Mouse (Mus musculus) MEL (cell line): ENCODE results near the gene Acaa1a. TPM values are rescaled to one million over a fixed set of nuclear protein-coding genes. Genes with fewer than 3 reads are reported as not detected.

Source experiments
- DNase-seq: peaks from one replicate; pipeline ENCODE4 v3.0.0; 2011; ENCODE audit warnings: low read depth, low spot score
- H3K27ac ChIP-seq: 2 replicates; pipeline ENCODE4 v1.5.1; 2012; ENCODE audit warnings: low read depth, mild to moderate bottlenecking, control low read depth, low read length, moderate library complexity; ENCODE audit not compliant: control insufficient read depth
- H3K27me3 ChIP-seq, 2 experiments: fragments of 150-350 bp in 1 of 2; sonication (generic) in 1 of 2; 2 replicates each; pipeline ENCODE4 v1.6.1; 2012; ENCODE audit warnings: low read length in 2 of 2, mild to moderate bottlenecking in 2 of 2, improper control_type of control experiment in 1 of 2, moderate library complexity in 1 of 2; ENCODE audit not compliant: insufficient read depth in 2 of 2, control insufficient read depth in 1 of 2
- H3K36me3 ChIP-seq, 2 experiments: 2 replicates each; pipeline ENCODE4 v1.6.1; 2012 to 2014; ENCODE audit warnings: low read length in 2 of 2, improper control_type of control experiment in 1 of 2, inconsistent platforms in 1 of 2, mild to moderate bottlenecking in 1 of 2; ENCODE audit not compliant: insufficient read depth in 2 of 2, control insufficient read depth in 1 of 2
- H3K4me1 ChIP-seq, 2 experiments: fragments of 150-350 bp in 1 of 2; sonication (generic) in 1 of 2; 2 replicates each; pipeline ENCODE4 v1.6.1; 2012; ENCODE audit warnings: low read length in 2 of 2, improper control_type of control experiment in 1 of 2, mild to moderate bottlenecking in 1 of 2; ENCODE audit not compliant: insufficient read depth in 2 of 2, control insufficient read depth in 1 of 2
- H3K4me3 ChIP-seq, 2 experiments: fragments of 150-350 bp in 1 of 2; sonication (generic) in 1 of 2; 2 replicates each; pipeline ENCODE4 v1.5.1; 2012; ENCODE audit warnings: low read depth in 2 of 2, low read length in 2 of 2, mild to moderate bottlenecking in 2 of 2, moderate library complexity in 2 of 2, control low read depth in 1 of 2, improper control_type of control experiment in 1 of 2; ENCODE audit not compliant: control insufficient read depth in 1 of 2, insufficient read depth in 1 of 2
- H3K79me2 ChIP-seq: 2 replicates; pipeline ENCODE4 v1.6.1; 2012; ENCODE audit warnings: mild to moderate bottlenecking, low read length, moderate library complexity; ENCODE audit not compliant: control insufficient read depth, poor library complexity, insufficient read depth
- H3K9ac ChIP-seq: 2 replicates; pipeline ENCODE4 v1.6.1; 2012; ENCODE audit warnings: low read depth, mild to moderate bottlenecking, control low read depth, low read length, moderate library complexity; ENCODE audit not compliant: control insufficient read depth, poor library complexity, severe bottlenecking
- H3K9me3 ChIP-seq: fragments of 150-350 bp; sonication (generic); replicated peaks from 2 replicates; pipeline ENCODE4 v1.6.1; 2012; ENCODE audit warnings: mild to moderate bottlenecking, low read length, improper control_type of control experiment, moderate library complexity; ENCODE audit not compliant: insufficient read depth
- CHD2 ChIP-seq: IDR thresholded peaks from 2 replicates; pipeline ENCODE4 v1.6.1; 2011; ENCODE audit warnings: low read length, improper control_type of control experiment
- KAT2A ChIP-seq: conservative IDR thresholded peaks from 2 replicates; pipeline ENCODE4 v1.6.1; 2012; ENCODE audit warnings: low read depth, low read length, improper control_type of control experiment, inconsistent platforms
- MAX ChIP-seq: IDR thresholded peaks from 2 replicates; pipeline ENCODE4 v1.6.1; 2011; ENCODE audit warnings: low read length, improper control_type of control experiment
- MAZ ChIP-seq: IDR thresholded peaks from 2 replicates; pipeline ENCODE4 v1.6.1; 2012; ENCODE audit warnings: low read depth, mild to moderate bottlenecking, inconsistent platforms, low read length, improper control_type of control experiment
- MEF2A ChIP-seq: IDR thresholded peaks from 2 replicates; pipeline ENCODE4 v1.6.1; 2014; ENCODE audit warnings: low read depth, mild to moderate bottlenecking, inconsistent platforms, low read length, improper control_type of control experiment; ENCODE audit not compliant: poor library complexity, insufficient replicate concordance, severe bottlenecking; ENCODE audit errors: extremely low read depth
- NRF1 ChIP-seq: IDR thresholded peaks from 2 replicates; pipeline ENCODE4 v1.6.1; 2014; ENCODE audit warnings: low read depth, mild to moderate bottlenecking, inconsistent platforms, low read length, improper control_type of control experiment, moderate library complexity; ENCODE audit not compliant: poor library complexity, insufficient read depth, severe bottlenecking
- POLR2A ChIP-seq, 2 experiments: IDR thresholded peaks; 2 replicates each; pipeline ENCODE4 v1.6.1; 2011 to 2012; ENCODE audit warnings: low read length in 2 of 2, mild to moderate bottlenecking in 2 of 2, control low read depth in 1 of 2, improper control_type of control experiment in 1 of 2, low read depth in 1 of 2, moderate library complexity in 1 of 2; ENCODE audit not compliant: control insufficient read depth in 1 of 2, insufficient read depth in 1 of 2, poor library complexity in 1 of 2
- POLR2AphosphoS5 ChIP-seq: IDR thresholded peaks from 2 replicates; pipeline ENCODE4 v1.6.1; 2012; ENCODE audit warnings: low read depth, borderline replicate concordance, mild to moderate bottlenecking, inconsistent platforms, low read length, moderate library complexity, mixed read lengths
- SIN3A ChIP-seq: IDR thresholded peaks from 2 replicates; pipeline ENCODE4 v1.6.1; 2012; ENCODE audit warnings: low read length, improper control_type of control experiment, inconsistent platforms
- TAL1 ChIP-seq: IDR thresholded peaks from 2 replicates; pipeline ENCODE4 v1.6.1; 2012; ENCODE audit warnings: mild to moderate bottlenecking, inconsistent platforms, low read length, moderate library complexity, mixed read lengths
- ZKSCAN1 ChIP-seq: IDR thresholded peaks from 2 replicates; pipeline ENCODE4 v1.6.1; 2012; ENCODE audit warnings: low read depth, mild to moderate bottlenecking, inconsistent platforms, low read length, improper control_type of control experiment, moderate library complexity
- ZMIZ1 ChIP-seq: IDR thresholded peaks from 2 replicates; pipeline ENCODE4 v1.6.1; 2012; ENCODE audit warnings: low read depth, mild to moderate bottlenecking, inconsistent platforms, low read length, improper control_type of control experiment, moderate library complexity
- polyA plus RNA-seq, 2 experiments: library from polyadenylated mRNA; stranded (reverse) in 1 of 2; unstranded in 1 of 2; fragments of >175 nt in 1 of 2; fragments of >200 nt in 1 of 2; gene quantifications; 2 replicates each; pipeline versions ENCODE4 v1.2.1 to v1.2.4; 2012; ENCODE audit warnings: low replicate concordance in 2 of 2, low read depth in 1 of 2; ENCODE audit not compliant: insufficient read length in 2 of 2, insufficient read depth in 1 of 2, missing spikeins in 1 of 2
- total RNA-seq: library from RNA; depleted of rRNA; stranded (reverse); fragments of 300-350 nt; gene quantifications from 2 replicates; pipeline ENCODE4 v1.2.3, GENCODE M21; 2012; rRNA removed

Acaa1a gene
- total and polyA plus RNA-seq, 3 experiments: 19.5 to 22.1 TPM; not detected in 1

- no peak overlapping the region for H3K27ac ChIP-seq
- H3K27me3 ChIP-seq: no peaks in the 10 kb centered on the region
- H3K36me3 ChIP-seq: no peaks in the 10 kb centered on the region
- no peak overlapping the region for H3K9ac ChIP-seq
- TF ChIP-seq POLR2A (IDR thresholded peaks at IDR 0.05; ENCODE audit: control insufficient read depth in 1 of 2, insufficient read depth in 1 of 2, low read depth in 1 of 2, low read length in 2 of 2, poor library complexity in 1 of 2) (no peak), SIN3A (0 out of 2 replicates have a peak, but pooled peaks have one; percentile 17)
- no peaks in the 10 kb centered on the region for H3K79me2 ChIP-seq
- no peaks in the 10 kb centered on the region for H3K9me3 ChIP-seq
- H3K4me1 ChIP-seq: no peaks in the 10 kb centered on the region
- no peak overlapping the region for H3K4me3 ChIP-seq
- peak; percentile 46 for DNase-seq
Measured at GRCm38 (mm10) chr9:119388956-119389355, 49.5 kb downstream of the Acaa1a start.

- no peaks in the 10 kb centered on the region for H3K36me3 ChIP-seq
- no peak for DNase-seq
- H3K79me2 ChIP-seq: no peaks in the 10 kb centered on the region
- TF ChIP-seq ZMIZ1 (no peak), POLR2AphosphoS5 (no peak)
- no peak overlapping the region for H3K9ac ChIP-seq
- H3K9me3 ChIP-seq: no peaks in the 10 kb centered on the region
- H3K4me3 ChIP-seq: no peak overlapping the region
- H3K27ac ChIP-seq: no peak overlapping the region
- no peaks in the 10 kb centered on the region for H3K27me3 ChIP-seq
- H3K4me1 ChIP-seq: no peaks in the 10 kb centered on the region
Measured at GRCm38 (mm10) chr9:119390214-119390613, 50.7 kb downstream of the Acaa1a start.

- no peak overlapping the region for H3K27ac ChIP-seq
- no peaks in the 10 kb centered on the region for H3K27me3 ChIP-seq
- DNase-seq: peak; percentile 24
- no peak overlapping the region for H3K4me3 ChIP-seq
- no peak for TF ChIP-seq MAX
- no peak for TF ChIP-seq MEF2A
- TF ChIP-seq MAZ: no peak
- no peak for TF ChIP-seq ZKSCAN1
- TF ChIP-seq TAL1: no peak
- no peak for TF ChIP-seq CHD2
- no peak for TF ChIP-seq KAT2A
- no peak for TF ChIP-seq NRF1
- H3K4me1 ChIP-seq: no peaks in the 10 kb centered on the region
- H3K79me2 ChIP-seq: no peaks in the 10 kb centered on the region
- no peaks in the 10 kb centered on the region for H3K9me3 ChIP-seq
- no peak overlapping the region for H3K9ac ChIP-seq
- H3K36me3 ChIP-seq: no peaks in the 10 kb centered on the region
Measured at GRCm38 (mm10) chr9:119394808-119395207, 55.3 kb downstream of the Acaa1a start.

Other genes with a start within 250 kb of the Acaa1a start
- not detected in 2 replicates for gene Plcd1, start 246.2 kb upstream of the Acaa1a start, total RNA-seq
- under 1 TPM in 1 of 2 experiments, not detected in 1; 0.36 TPM for gene Plcd1, start 246.2 kb upstream of the Acaa1a start, polyA plus RNA-seq
- gene Dlec1, start 237.2 kb upstream of the Acaa1a start, total RNA-seq: not detected in 2 replicates
- gene Dlec1, start 237.2 kb upstream of the Acaa1a start, polyA plus RNA-seq: under 1 TPM in 1 of 2 experiments, not detected in 1; 0.22 TPM
- 1.3 and 1.4 TPM in 2 replicates for gene Acaa1b, start 182.6 kb upstream of the Acaa1a start, total RNA-seq
- 1 to 10 TPM in 1 of 2 experiments, not detected in 1; 1.9 TPM for gene Acaa1b, start 182.6 kb upstream of the Acaa1a start, polyA plus RNA-seq
- not detected in 2 replicates for gene Gm47289, start 180.5 kb upstream of the Acaa1a start, total RNA-seq
- not detected for gene Gm47289, start 180.5 kb upstream of the Acaa1a start, polyA plus RNA-seq
- gene Slc22a13, start 130.6 kb upstream of the Acaa1a start, total RNA-seq: not detected in 2 replicates
- gene Slc22a13, start 130.6 kb upstream of the Acaa1a start, polyA plus RNA-seq: under 1 TPM in 1 of 2 experiments, not detected in 1; 0.04 TPM
- gene Oxsr1, start 17.2 kb upstream of the Acaa1a start, total RNA-seq: 25.6 and 27.8 TPM in 2 replicates
- 100 to 1,000 TPM in 1 of 2 experiments, 10 to 100 TPM in 1; 37.6 to 304 TPM for gene Oxsr1, start 17.2 kb upstream of the Acaa1a start, polyA plus RNA-seq
- 17.8 and 20.7 TPM in 2 replicates for gene Myd88, start 1.7 kb downstream of the Acaa1a start, total RNA-seq
- gene Myd88, start 1.7 kb downstream of the Acaa1a start, polyA plus RNA-seq: 10 to 100 TPM in 1 of 2 experiments, not detected in 1; 39.7 TPM
- gene Xylb, start 17.7 kb downstream of the Acaa1a start, total RNA-seq: 3.8 and 4.3 TPM in 2 replicates
- 10 to 100 TPM in 1 of 2 experiments, not detected in 1; 12.9 TPM for gene Xylb, start 17.7 kb downstream of the Acaa1a start, polyA plus RNA-seq
- not detected in 2 replicates for gene Slc22a14, start 25.9 kb downstream of the Acaa1a start, total RNA-seq
- not detected for gene Slc22a14, start 25.9 kb downstream of the Acaa1a start, polyA plus RNA-seq
- 0.81 and 1.7 TPM in 2 replicates for gene Acvr2b, start 62.4 kb downstream of the Acaa1a start, total RNA-seq
- 1 to 10 TPM in 1 of 2 experiments, not detected in 1; 1.9 TPM for gene Acvr2b, start 62.4 kb downstream of the Acaa1a start, polyA plus RNA-seq
- 10.0 and 12.1 TPM in 2 replicates for gene Exog, start 105.3 kb downstream of the Acaa1a start, total RNA-seq
- gene Exog, start 105.3 kb downstream of the Acaa1a start, polyA plus RNA-seq: 10 to 100 TPM in 1 of 2 experiments, not detected in 1; 11.7 TPM
- not detected in 2 replicates for gene Scn5a, start 239.3 kb downstream of the Acaa1a start, total RNA-seq
- gene Scn5a, start 239.3 kb downstream of the Acaa1a start, polyA plus RNA-seq: under 1 TPM in 1 of 2 experiments, not detected in 1; 0.03 TPM